Mouse (Mus musculus) induced T-regulatory cell, adult 2 months (primary cell): ENCODE data around the gene Dnaja3.

Experiments used
- DNase-seq: peaks from one replicate; pipeline ENCODE4 v3.0.0-alpha.2; 2012; ENCODE audit warnings: low read depth

The Dnaja3 gene

DNA sequence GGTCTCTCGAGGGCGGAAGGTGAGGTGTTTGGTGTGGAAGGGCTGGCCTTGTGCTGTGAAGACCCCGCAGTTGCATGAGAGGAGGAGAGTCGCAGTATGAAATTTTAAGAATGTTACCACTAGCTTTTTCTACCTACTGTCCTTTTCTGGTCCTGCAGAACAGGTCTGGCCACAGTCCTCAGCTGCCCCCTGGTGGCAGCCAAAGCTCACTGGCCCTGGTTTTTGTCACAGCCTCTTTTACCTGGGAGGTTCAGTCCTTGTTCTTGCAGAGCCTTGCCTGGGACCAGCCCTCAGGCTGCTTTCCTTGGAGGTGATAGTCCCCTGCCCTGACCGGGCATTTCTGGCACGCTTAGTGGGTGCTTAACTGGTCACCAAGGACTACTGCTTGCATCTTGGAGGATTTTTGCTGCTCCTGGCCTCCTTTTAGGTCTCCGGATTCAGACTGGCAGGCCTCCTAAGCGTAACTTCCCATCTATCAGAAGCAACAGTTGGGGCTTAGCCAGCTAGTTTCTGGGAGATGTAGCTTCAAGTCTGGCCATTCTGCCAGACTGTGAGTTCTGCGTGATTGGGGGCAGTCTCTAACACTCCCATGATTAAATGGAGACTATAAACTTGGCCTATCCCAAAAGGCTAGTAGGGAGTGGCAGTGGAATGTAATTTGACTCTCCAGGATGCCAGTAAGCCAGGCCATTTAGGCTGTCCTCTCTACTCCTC lies 31.8 kb upstream of the Dnaja3 start:
- peak; percentile 92 for DNase-seq

DNA sequence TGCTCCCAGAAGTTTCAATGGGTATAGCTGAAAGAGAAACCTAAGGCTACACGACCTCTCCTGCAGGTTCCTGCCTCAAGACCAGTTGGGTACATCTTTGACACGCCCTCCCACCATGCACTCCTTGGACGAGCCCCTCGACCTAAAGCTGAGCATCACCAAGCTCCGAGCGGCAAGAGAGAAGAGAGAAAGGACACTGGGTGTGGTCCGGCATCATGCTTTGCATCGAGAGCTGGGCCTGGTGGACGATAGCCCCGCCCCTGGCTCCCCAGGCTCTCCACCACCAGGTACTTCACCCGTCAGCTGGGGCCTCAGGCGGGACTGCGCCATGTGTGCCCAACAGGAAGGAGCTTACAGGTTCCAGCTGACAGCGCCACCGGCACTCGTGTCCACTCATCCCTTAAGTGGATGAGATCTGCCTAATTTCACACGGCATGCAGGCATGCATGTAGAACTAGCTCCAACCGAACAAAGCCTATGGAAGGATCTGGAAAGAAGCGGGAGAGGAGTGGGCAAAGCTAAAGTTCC lies 31.2 kb upstream of the Dnaja3 start:
- DNase-seq, result no peak

DNA sequence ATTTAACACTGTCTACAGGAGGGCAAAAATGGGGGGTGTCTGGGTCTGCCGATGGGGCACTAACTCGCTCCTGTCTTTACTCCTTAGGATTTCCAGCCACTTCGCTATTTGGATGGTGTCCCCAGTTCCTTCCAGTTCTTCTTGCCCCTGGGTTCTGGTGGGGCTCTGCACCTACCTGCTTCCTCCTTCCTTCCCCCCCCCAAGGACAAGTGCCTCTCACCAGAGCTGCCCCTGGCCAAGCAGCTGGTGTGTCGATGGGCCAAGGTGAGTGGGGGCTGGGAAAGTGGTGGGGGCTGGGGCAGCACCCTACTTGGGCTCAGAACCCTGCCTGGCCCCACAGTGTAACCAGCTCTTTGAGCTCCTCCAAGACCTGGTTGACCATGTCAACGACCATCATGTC lies 28.6 kb upstream of the Dnaja3 start:
- no peak for DNase-seq

DNA sequence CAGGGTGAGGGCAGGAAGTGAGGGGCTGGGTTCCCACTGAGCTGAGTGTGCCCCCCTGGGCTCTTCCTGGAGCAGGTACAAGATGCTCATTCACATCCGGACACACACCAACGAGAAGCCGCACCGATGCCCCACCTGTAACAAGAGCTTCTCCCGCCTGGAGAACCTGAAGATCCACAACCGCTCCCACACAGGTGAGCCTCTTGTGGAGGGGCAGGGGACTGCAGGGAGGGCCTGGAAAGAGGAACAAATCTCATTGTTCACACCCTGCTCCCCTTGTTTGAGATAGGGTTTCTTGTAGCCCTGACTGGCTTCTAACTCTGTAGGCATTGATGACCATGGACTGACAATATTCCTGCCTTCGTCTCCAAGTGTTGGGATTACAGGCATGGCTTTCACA lies 28.1 kb upstream of the Dnaja3 start:
- DNase-seq, result no peak

DNA sequence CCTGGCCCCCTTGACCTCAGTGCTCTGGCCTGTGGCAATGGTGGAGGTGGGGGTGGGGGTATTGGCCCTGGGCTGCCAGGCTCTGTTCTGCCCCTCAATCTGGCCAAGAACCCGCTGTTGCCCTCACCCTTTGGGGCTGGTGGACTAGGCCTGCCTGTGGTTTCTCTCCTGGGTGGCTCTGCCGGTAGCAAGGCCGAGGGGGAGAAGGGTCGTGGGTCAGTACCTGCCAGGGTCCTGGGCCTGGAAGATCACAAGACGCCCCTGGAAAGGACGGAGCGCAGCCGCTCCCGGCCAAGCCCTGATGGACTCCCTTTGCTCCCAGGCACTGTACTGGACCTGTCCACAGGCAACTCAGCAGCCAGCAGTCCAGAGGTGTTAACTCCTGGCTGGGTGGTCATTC lies 26.1 kb upstream of the Dnaja3 start:
- no peak for DNase-seq

DNA sequence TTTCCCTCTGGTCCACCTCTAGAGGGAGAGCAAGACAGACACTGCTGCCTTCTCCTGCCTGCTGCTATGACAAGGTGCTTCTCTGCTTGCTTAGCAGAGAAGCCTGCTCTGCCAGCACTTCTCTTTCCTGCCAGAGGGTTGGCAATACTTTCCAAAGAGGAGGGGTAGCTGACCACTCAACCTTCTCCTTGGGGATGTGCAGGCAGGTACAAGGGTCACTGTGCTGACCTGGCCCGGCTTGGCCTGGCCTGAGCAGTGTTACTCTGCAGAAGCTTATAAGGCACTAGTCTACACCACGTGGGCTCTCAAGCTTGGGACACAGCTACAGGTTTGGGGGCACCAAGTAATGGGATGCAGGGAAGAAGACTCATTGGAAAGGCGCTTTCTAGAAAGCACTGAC lies 25.1 kb upstream of the Dnaja3 start:
- no peak for DNase-seq

DNA sequence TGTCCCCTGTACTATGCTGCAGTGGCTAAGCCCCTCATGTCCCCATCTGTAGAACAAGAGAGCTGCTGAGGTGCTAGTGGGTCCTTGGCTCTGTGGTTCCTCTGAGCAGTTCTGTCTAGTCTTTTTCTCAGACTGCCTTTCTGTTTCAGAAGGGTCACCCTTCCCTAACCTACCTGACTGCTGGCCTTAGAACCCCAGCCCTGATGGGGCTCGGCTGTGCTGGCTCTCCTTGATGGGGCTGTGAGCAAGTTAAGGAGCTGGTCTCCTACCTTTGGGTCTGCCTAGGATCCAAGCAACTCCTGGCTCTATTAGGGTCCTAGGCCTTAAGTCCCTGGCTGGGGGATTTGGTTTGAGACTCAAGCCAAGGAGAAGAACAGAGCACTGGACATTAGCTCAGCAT lies 24.5 kb upstream of the Dnaja3 start:
- no peak for DNase-seq

DNA sequence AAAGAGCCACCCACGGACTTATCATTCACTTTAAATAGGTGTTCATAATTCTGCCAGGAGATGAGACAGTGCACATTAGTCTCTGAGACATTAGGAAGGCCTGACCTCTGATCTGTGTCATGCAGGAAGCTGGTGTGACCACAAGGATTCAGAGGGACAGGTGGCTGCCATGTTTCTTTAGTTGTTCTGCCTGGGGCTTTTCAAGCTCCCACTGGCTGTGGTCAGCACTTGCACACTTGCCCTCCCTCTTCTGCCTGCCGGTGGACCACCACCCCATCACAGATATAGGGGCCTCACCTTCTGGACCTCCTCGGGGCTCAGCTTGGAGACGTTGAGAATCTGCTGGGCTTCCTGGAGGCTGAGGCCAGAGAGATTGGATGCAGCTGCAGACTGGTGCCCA lies 23.0 kb upstream of the Dnaja3 start:
- no peak for DNase-seq

DNA sequence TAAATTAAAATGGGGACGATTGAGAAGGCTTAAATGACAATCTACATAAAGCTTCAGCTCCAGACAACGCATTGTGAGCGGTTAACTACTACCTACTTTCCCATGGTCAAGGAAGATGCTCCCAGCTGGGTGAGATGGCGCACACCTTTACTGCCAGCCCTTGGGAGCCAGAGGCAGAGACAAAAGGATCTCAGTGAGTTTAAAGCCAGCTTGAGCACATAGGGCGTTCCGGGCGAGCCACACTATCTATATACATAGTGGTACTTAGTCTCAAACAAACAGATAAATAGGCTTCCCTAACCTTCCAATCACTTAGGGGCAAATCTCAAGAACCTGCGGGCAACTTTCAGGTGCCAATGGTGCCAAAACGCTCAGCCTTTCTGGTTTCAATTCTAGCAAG lies 15.7 kb upstream of the Dnaja3 start:
- no peak for DNase-seq

DNA sequence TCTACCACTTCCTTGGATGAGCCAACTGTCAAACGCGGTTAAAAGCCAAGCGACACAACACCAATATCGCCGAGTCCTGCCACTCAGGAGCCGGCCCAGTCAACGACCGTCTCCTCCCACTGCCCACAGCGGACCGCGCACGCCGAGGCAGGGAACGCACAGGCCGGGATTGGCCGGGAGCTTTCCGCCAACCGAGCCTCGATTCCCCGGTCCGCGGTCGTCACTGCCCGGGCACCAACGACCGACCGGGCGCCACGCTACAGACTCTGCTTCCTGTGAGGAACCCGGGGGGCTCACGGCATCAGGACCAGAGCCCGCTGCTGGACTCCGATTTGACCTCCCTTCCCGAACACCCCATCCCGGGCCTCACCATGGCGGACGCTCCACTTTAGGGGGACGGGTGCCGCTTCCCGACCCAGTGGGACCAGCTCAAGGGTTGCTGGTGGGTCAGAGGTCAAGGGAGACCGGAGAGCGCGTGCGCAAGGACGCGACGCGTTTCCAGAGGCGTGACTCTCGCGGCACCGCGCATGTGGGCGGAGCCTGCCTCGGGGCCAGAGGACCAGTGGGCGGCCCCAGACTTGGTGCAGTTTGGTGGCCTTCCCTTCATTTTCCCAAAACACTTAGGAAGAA lies 15.2 kb upstream of the Dnaja3 start, which contains the start of gene Pam16:
TSS of gene Pam16 (minus strand) at position 508 of the 630 bp plus-strand sequence.
- DNase-seq, result peak; percentile 94

DNA sequence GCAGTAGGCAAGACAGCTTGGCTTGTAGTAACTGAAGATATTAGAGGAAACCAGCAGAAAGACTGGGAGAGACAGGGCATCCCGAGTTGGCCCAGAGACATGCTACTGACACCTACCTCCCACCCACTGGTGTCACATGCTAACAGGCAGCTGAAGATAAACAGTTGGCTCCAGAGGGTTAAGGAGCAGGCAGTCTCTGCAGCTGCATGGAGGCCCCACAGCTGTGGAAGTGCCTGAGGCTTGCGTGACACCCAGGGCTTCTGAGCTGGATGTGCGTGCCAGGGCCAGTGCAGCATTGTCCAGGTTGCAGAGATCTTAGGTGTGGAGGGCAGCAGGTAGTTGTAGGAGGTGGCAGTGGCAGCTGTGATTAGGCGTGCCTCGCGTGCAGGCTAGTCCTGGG lies 12.7 kb upstream of the Dnaja3 start:
- no peak for DNase-seq

DNA sequence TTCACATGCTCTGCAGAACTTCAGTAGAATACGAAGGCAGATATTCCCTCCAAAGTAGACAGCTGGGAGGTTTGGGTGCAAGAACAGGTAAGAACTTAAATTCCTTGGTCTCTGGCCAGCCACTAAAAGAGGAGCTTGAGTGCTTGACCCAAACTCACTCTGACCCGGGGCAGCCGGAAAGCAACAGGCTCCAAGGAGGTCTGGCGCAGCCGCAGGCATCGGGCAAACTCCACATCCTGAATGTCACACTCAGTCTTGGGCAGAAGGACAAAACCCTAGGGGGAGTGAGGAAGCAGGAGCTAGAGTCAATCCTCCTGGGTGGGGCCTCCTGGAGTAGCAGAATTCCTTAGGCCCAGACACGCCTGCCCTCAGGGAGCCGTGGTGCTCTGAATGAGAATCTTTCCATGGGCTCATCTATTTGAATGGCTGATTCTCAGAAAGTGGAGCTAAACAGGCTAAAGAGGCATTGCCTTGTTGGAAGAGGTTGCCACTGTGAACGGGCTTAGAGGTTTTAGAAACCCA lies 10.8 kb upstream of the Dnaja3 start:
- no peak for DNase-seq

DNA sequence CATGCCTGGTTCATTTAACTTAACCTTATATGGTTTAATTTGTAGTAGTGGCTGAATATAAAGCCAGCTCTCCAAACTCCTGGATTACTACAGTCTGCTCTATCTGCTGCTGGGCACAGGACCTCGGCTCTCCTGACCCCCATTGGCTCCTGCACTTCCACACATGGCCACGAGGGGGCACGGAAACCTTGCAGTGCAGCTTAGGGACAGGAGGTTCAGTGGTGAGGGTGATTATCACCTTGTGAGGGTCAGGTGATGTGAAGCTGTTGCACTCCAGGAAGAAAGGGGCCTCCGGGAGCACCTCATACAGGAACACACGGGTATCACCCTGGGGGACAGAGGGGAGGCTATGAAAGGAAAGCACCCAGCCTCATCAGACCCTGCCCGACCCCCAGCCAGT lies 9.8 kb upstream of the Dnaja3 start:
- peak; percentile 86 for DNase-seq

DNA sequence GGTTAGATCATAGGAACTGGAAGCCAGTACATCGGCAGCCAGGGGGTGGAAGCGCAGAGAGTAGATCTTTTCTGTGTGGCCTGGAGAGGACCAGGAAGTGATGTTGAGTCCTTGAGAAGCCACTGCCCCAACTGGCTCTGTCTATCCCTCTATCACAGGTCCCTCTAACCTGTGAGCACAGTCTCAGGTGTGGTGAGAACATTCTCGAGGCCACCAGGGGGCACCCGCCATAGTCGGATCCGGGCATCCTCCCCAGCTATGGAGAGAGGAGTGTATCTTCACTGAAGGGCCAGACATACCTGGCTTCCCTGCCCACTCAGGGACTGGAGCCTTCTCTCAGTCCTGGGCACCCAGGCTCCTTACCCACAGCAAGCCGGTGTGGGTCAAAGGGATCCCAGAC lies 7.7 kb upstream of the Dnaja3 start:
- DNase-seq, result no peak

DNA sequence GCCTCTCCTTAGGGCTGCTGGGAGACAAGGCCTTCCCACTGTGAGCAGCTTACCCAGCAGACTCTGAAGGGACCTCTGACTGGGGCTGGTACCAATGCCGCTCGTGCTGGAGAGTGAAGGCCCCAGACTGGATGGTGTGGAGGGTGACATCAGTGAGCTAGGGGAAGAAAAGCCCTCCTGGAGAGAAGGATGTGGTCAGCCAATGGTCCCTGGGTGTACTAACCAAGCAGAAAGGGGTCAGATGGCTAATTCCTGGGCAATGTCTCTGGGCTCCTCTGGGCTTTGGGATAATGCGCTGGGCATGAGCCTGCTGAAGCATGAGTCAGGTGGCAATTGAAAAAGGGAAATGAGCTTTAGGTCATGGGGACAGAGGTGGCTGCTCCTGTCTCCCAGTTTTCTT lies 6.1 kb upstream of the Dnaja3 start:
- DNase-seq, result no peak

DNA sequence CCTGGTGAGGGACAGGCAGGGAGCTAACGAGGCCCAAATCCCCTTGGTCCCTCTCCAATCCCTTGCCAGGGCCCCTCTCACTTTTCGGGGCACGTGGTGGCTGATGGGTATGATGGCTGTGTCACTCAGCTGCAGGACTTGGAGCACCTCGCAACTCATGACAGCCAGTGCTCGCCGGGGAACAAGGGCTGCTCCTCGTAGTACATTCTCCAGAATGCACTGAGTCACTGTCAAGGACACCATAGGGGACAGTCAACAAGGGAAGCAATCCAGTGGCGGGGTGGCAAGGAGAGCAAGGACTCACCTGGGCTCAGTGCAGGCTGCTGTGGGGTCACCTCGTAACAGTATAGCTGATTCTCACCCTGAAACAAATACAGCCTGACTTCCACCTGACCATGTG lies 5.1 kb upstream of the Dnaja3 start:
- DNase-seq, result no peak

DNA sequence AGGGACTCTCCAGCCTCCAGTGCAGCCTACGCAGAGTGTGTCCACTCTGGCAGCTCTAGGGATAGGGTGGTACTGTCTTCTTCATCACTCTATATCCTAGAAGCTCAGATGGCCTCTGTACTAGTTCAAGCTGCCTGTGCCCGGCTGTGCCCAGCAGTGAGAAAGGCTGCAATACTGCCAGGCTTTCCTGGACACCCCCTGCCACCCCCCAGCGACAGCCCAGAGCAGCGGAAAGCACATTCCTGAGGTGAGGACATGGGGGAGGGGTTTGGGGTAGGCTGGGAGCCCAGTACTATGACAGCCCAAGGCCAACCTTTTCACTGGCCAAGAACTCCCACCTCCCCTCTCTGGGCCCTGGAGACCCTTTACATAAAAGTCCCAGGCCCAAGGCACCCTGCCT lies 4.0 kb upstream of the Dnaja3 start:
- no peak for DNase-seq

DNA sequence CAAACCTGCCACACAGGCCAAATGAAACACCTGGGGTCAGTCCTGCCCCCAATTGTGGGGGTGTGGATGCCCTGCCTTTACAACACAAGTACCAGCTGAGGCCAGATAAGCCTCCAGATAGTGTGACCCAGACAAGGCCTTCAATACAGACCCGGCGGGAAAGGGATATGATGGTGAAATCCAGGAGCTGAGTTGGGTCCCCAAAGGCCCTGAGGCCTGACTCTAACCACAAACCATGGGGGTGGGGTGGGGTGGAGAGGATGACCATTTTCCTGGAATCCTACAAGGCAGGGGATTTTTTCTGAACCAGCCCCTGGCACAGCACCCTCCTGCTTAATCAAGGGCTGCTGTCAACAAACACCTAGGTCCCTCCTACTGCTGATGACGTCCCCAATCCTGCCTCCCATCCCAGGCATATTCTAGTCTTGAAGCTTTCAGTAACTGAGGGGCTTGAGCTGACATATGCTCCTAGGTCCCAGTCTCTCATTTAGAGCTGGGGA lies 848 bp upstream of the Dnaja3 start:
- no peak for DNase-seq

DNA sequence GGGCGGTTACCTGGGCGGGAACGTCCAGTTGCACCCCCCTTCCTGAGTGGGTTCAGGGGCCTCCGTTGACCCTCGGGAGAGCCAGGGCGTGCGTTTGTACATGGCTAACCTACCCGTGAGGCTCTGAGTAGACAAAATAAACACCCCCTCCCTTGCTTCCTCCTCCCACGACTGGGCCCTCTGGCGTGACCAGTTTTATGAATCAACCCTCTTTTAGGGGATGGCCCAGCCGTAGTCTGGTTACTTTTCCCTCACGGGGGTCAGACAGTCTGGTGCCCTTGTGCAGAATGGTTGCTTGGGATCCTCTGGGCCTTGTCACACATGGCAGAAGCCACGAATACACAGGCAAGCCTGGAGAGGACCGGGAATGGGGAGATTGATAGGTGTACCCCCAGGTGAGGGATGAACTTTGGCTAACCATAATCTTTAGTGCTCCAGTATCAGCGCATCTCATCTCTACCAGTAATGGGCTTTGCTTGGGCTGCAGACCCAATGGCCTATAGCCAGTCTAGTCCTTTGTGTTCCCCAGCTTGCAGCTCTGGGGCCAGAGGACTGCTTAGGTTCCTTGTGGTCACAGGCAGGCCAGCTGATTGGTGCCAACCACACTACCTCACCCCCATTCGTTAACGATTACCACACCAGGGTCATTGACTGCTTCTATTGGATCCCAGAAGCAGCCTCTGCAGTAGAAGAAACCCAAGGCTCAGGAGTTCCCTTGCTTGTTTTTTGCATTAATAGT lies 647 bp downstream of the Dnaja3 start:
- DNase-seq, result no peak

DNA sequence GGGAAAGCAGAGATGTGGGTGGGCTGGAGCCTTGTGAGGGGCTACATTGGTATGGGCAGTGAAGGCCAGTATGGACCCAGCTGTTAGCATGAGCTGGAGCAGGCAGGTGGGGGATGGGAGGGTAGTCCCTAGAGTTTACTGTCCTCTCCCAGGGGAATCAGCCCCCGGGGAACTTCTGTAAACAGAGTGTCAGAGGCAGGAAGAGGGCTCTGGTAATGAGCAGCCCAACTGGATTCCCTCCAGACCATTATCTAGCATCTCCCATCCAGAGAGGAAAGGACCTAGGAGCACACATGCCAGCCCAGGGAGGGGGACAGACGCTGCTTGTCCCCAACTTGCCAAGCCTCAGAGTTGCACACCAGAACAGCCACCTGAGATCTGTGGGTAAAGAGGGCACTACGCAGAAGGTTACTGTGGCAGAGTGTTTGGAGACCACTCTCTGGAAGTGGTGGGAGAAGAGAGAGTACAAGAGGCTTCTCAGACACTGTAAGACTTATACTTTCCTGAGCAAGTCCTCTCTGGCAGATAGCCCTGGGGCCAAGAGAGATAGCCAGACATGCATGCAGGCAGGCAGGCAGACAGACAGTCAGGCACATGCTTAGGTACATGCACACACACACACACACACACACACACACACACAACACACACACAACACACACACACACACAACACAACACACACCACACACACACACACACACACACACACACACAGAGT lies 1.5 kb downstream of the Dnaja3 start:
- no peak for DNase-seq

DNA sequence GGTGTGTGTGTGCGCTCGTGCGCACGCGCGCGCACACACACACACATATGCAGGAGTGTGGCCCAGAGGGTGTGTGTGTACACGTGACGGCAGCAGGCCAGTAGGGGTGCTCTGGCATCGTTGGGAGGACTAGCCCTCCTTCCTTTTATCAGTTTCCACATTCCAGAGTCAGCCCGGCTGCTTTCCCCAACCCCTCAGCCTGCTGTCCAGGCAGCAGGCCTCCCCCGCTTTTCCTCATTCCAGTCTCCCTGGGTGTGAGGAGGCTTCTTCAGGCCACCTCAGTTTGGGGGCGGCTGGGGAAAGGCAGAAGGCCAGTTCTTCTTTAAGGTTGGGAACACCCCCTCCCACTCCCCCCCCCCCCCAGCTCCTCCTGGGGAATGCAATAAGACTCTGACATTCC lies 2.4 kb downstream of the Dnaja3 start:
- DNase-seq, result no peak

DNA sequence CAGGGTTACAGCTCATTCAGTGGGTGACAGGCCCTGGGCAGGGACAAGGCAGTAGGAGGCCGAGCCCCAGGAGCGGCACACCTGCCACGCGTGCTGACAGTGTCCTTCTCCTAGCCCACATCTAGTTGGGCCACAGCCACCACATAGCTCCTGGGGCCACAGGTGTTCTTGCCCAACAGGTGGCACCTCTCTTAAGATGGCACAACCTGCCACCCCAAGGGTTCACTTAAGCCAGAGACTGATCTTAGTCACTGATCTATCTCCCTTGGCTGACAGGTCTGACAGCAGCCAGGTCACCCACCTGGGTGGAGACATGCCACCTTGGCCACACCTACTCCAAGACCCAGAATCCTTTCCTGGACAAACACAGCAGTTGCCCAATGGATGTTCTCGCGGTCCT lies 3.1 kb downstream of the Dnaja3 start:
- no peak for DNase-seq
